Comparison of ENCODE assay signal across 27 mouse cellular contexts in genomic region chr4:114716703-114717102, GRCm38 (mm10).
"Had no signal": no experiment of that assay in that cellular context is flagged by ENCODE, and none has a peak within 500 bp of the region (broad histone marks: within the 10 kb centered on the region; RNA-seq: fewer than 3 reads in every experiment).

No protein-coding gene starts in this region.

- H3K4me1 ChIP-seq: liver, embryonic 13.5 days; liver, embryonic 15.5 days had no signal

- H3K9ac ChIP-seq: heart, embryonic 12.5 days; hindbrain, embryonic 12.5 days; hindbrain, embryonic 14.5 days; intestine, embryonic 15.5 days; kidney, embryonic 15.5 days; liver, embryonic 13.5 days; liver, embryonic 15.5 days had no signal

- H3K4me2 ChIP-seq: heart, embryonic 12.5 days; hindbrain, embryonic 12.5 days; hindbrain, embryonic 14.5 days; intestine, embryonic 15.5 days; kidney, embryonic 15.5 days; liver, embryonic 11.5 days; liver, embryonic 13.5 days; liver, embryonic 15.5 days had no signal

- ATAC-seq: hindbrain, embryonic 16.5 days; inflammation-experienced regulatory T-cells, adult 6 months; intestine, embryonic 15.5 days; intestine, postnatal 0 days had no signal

- H3K36me3 ChIP-seq: heart, embryonic 10.5 days; heart, embryonic 12.5 days; hindbrain, embryonic 10.5 days; hindbrain, embryonic 12.5 days; intestine, embryonic 15.5 days; kidney, embryonic 15.5 days; liver, embryonic 13.5 days; liver, embryonic 15.5 days had no signal

- H3K27ac ChIP-seq: heart, adult 2 months; heart, embryonic 10.5 days; hindbrain, embryonic 10.5 days; hindbrain, embryonic 12.5 days; hindbrain, embryonic 14.5 days; intestine, embryonic 15.5 days; kidney, embryonic 15.5 days; kidney, postnatal 0 days; liver, embryonic 13.5 days; liver, embryonic 15.5 days had no signal

- H3K4me3 ChIP-seq: heart, adult 2 months; heart, embryonic 10.5 days; heart, embryonic 12.5 days; hindbrain, embryonic 10.5 days; hindbrain, embryonic 12.5 days; intestine, embryonic 15.5 days; kidney, embryonic 15.5 days; liver, embryonic 13.5 days; liver, embryonic 15.5 days had no signal

- DNase-seq: gastrocnemius, postnatal 14 days; heart, adult 11 months; heart, adult 2 months; heart, postnatal 10 days; heart, postnatal 4 days; kidney, adult 18-20 months; kidney, adult 9 months; kidney, postnatal 14 days; kidney, postnatal 36 days; layer of hippocampus, adult 9-11 months; layer of hippocampus, postnatal 36 days; left cerebral cortex, postnatal 4 days; liver; liver, embryonic 13.5 days had no signal

- H3K27me3 ChIP-seq: intestine, embryonic 15.5 days; liver, embryonic 13.5 days; liver, embryonic 15.5 days had no signal

- H3K9me3 ChIP-seq: intestine, embryonic 15.5 days; liver, embryonic 13.5 days; liver, embryonic 15.5 days had no signal
